Mouse (Mus musculus): ENCODE results near the gene Gramd2.
A peak's percentile ranks its signal among the peaks of the same experiment; 100 is the strongest.
"Not testable (repeated sequence)": the region's sequence is repeated elsewhere in the genome, so short reads cannot be mapped to it uniquely, and the experiment has no call there.

The Gramd2 gene

DNA sequence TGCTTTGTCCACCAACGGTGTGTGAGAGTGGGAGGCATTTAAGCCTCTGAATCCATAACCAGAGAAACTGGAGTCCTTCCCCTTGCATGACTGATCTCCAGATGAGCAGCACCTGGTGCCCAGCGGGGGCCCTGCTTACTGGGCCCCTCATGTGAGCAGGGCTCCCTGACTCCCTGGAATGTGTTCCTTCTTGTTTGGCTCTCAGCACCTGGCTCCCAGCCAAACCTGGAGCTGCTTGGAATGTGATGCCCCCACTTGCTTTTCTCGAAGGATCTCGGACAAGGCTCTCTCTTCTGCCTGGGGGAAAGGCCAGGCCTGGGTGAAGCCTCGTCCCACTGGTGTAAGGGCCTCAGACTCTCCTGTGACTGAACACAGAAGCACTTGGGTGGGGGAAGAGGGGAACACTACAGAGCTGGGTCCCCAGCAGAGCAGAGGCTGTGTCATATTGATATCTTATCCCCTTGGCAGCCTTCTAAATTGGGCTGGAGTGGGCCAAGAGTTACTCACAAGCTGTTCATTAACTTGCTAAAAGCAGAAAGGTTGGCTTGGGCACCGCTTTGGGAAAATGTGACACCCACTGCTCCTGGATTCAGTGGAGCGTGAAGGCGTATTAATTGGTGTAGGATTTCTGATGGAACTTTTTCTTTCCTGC is 44.0 kb downstream of the Gramd2 start:
- peak; percentile 17 to 48 for DNase-seq

DNA sequence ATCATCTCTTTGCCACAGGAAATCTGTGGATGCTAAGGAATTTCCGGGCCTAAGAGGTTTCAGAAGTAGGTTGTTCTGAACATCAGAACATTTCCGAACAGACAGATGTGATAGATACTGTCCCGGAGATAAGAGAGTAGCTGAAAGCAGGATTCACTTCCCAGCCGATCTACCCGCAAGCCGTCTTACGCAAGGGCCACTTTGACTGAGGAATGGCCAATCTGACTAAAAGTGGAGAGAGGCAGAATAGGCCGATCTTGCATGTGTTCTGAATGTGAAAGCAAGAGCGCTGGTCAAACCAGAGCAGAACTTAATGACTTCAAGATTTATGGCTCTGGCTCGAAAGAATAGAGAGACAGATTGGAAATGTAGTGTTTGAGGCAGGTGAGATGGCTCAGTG is 45.6 kb downstream of the Gramd2 start:
- DNase-seq: no peak

DNA sequence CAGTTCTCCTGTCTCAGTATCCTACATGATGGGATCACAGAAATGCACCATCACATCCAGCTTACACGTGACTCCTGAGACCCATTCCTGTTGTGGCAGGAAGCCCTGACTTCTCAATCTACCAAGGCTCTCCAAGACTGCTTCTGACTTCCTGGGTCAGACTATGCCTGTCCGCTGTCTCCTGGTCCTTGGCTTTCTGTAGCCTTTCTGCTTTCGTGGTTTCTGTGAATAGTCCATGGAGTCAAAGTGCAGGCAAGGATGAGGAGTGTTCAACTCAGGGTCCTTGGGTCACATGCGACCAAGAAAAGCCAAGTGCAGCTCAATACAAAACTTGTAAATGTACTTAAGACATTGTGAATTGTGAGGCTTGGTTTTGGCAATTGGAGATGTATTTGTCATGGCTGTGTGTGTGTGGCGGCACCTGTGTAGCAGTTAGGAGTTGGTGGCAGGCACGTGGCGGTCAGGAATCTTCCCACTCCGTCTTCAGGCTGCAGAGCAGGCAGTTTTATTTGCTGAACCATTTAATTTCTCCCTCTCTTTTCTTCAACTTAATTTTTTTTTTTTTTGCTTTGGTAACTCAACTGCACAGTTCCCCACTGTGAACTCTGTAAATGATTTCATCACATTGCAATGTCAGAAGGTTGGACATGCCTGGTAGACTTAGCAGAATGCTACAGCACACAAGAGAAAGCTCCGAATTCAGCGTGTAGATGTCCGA is 47.8 kb downstream of the Gramd2 start:
- no peak for DNase-seq

DNA sequence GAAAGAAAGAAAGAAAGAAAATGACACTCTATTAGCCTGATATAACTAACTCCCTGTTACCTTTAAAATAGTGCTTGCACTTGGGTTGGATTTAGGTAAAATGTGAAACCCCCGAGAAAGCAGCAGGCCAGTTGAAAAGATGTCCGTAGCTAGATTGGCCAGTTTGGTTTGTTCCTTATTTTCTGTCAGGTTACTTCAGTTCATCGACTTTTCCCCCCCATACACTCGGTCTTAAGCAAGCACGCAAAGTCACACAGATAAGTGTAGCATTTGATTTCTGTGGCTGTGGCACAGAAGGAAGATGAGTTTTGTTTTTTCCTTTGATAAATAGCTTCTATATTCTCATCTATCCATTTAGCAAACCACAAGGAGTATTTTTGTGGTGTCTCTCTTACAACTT is 51.2 kb downstream of the Gramd2 start:
- no peak for DNase-seq

DNA sequence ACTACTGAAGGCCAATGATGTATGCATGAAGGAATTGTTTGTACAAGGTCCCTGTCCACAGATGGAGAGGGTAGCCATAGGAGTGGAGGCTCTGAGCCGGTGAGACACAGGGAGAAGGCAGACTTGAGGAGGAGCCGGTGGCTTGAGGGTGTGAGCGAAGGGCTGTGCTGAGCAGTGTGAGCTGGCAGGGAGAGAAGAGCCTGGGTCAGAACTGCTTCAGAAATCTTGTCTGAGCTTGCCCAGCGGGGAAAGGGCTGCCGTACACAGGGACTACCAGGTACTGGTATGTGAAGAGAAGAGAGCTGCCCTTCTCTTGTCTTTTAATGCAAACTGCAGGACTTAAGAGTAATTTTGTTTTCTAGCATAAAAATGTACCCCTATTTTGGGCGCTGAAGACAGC is 53.1 kb downstream of the Gramd2 start:
- no peak for DNase-seq

DNA sequence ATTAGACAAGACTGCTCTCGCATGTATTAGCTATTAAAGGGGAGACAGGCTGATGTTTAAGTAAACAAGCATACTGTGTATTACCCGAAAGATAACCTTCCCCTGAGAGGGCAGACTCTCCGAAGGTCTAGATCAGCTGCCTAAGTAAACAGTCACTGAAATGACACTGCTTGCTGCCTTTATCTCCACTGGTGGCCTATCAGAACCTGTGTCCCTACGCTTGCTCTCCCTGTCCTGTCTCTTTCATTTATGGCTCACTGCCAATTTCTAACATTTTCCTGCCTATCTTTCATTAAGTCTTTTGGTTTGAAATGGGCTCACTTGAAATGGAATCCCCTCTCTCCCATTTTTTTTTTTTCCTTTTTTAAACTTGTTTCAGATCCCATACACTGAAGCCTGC is 55.5 kb downstream of the Gramd2 start:
- no peak for DNase-seq

DNA sequence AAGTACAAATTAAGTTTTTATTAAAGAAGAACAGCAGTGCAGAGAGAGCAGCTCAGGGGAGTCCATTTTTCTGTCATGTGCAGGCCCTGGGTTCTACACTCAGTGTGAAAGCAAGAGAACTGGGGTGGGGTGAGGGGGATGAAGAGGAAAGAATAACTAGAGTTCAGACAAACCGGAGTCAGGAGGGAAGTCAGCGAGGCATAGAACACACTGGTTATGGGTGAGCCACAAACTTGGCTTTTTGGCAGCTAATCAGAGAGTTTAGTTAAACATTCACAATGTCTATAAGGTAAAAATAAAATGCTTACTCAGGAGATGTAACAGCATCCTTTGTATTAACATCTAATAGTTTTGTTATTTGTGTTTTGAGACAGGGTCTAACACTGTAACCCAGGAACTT is 60.6 kb downstream of the Gramd2 start:
- DNase-seq: no peak

DNA sequence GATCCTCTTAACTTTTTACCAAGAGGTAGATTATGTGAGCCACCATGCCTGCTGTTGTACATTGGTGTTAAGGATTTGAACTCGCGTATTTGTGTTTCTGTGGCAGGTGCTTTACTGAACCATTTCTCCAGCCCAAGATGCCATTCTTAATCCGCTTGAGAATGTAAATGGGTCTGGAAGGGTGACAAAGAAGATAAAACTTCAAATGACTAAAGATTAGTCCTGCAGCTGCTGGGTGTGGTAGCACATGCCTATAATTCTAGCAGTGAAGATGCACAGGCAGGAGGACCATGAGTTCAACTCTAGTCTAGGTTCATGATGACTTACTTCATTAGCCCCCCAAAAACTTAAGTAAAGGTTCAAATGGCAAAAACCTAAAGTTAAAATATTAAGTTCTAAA is 64.0 kb downstream of the Gramd2 start:
- DNase-seq: no peak

DNA sequence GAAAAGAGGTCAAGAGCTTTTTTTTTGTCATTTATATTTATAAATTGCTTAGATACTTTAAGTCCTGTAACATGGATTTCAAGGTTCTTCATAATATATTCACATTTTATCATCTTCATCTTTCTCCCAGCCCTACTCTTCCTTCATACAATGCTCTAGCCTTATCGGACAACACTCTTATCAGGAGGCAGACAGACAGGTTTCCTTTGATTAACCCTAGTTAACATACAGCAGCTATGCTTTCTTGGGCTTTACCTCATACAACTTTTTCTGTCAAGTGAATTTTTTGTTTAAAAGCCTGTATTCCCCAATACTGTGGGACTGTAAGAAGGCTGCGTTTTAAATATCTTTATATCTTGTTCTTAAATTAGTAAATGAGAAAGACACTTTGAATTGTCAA is 68.4 kb downstream of the Gramd2 start:
- DNase-seq: no peak

DNA sequence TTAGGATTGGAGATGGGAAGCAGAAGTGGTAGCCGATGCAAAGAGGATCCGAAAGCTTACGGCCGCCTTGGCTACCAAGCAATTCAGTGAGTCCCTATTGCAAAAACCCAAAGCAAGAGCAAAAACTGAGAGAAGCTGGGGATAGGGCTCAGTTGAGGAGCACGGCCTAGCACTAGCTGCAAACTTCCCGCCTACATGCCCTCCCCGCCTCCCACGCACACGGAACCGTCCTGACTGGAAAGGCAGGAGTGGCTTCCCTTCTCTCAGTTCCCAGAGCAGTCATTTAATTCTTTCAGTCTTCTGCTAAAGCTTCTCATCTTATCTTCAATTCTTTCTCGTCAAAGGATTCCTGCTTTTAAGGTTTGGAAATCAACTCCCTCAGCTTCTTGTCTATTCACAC is 69.0 kb downstream of the Gramd2 start:
- DNase-seq: no peak

DNA sequence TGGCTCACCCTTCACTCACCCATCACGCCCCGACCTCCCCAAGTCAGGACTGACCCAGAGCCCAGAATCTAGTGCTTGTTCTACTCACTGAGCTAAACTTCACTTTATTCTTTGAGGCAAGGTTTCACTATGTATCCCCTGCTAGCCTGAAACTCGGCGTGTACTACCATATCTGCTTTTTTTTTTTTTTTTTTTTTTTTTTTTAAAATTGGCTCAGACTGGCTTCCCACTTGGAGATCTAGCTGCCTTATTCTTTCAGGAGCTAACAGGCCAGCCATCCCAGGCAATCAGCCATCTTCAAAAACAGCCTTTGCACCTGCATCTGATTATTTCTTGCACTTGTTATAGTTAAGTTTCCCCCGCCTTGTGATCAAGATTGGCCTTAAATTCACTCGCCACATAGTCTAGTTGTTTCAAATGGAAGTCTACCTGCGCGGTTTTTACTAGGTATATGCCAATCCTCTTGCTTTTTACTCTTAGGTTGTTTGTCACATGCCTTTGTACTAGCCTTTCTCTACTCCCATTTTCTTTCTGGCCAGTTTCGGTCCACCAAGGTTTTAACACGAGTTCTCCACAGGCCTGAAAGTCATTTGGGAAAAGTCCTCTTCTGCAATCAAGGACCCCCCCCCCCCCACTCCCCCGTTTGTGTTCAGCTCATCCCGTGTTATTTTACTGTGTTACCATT is 69.8 kb downstream of the Gramd2 start:
- DNase-seq: peak in 1 of 2 experiments; percentile 11

DNA sequence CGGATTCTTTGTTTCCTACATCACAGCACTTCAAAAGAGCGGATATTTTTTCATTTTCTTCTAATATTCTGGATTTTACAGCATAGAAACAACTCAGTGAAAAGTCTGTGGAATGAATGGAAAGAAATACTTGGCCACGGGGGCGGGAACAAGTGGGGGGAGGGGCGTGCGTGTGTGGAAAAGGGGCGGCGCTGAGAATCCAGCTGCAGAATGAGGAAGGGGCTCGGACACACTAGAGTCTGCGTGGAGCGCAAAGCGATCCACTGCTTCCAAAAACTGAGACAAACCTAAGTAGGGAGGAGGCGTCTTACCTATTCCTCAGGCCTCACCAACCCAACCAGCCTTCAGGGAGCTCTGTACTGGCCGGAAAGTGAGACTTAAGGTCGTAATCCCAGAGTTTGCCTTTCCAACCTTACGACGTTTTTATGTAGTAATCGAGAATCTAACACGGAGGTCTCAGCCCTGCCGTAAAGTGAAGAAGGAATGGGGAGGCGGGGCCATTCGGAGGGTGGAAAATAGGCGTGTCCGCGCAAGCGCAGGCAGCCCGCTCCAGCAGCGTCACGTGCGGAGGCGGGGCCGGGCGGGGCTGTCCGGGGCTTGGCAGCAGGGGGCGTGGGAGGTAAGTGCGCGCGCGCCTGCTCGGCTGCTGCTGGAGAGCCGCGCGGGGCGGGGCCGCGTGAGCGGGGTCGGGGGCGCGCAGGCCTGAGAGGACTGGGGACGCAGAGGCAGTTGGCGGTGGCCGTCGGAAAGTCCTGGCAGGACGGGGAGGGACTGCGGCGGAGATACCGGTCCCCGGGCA is 70.5 kb downstream of the Gramd2 start, which contains the start of the genes Senp8 and Myo9a:
Gene Senp8, minus strand, starts transcription at position 444 of the 799 bp plus-strand sequence.
Gene Myo9a, plus strand, starts transcription at position 630 of the 799 bp plus-strand sequence.
- DNase-seq: peak; percentile 99 to 100

DNA sequence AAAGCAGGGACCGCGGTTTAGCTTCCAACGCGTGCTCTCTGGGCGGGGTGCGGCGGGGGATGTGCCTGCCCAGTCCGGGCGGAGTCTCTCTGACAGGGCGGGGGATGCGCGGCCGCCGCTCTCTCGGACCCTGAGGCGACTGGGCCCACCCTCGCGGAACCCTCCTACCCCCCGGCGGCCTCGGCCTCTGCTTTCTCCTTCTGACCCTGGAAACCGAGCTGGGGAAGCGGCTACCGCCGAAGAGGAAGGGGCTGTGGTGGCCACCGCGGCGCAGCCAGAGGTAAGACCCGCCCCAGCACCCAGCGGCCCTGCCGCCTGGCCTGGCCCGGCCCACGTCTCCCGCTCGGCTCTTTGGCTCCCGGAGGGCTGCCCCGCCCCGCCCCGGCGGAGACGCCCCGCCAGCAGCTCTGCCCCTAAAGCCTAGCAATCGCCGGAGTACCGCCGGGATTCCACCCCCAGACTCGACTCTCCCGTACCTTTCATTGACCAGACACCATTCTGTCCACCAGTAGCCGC is 71.2 kb downstream of the Gramd2 start:
- DNase-seq: peak; percentile 77 to 83

DNA sequence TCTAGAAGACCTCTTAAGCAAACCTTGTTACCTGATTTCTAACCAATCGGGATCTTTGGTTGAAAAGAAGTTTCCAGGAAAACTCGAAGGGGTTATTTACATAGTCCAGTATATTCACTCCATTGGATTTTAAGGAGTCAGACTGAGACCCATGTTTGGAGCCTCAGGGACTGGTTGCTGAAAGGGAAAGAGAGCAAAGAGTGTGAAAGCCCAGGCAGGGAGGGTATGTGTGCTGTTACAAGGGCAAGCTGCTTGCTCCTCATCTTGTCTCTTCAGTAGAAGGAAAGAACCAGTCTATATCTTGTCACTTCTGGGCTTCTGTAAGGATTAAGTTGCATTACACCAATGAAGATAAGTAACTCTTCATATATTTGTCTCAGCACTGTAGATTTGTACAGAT is 72.0 kb downstream of the Gramd2 start:
- peak in 1 of 2 experiments; percentile 16 for DNase-seq

DNA sequence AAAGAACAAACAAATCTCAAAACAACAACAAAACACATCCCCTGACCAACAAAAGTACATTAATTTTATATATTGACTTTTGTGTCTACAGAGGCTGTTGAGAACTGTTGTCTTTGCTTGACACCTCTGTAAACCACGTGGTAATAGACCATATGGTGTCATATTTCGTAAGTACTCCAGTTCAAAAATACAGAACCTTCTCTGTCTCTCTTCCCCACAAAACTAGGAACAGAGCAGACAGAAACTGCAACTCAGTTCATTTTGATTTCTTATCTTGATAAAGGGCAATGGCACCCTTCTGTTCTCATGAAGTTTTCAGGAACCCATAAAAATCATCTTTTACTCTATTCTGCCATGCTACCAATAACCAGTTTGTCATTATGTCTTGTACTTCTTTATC is 75.3 kb downstream of the Gramd2 start:
- no peak for DNase-seq

DNA sequence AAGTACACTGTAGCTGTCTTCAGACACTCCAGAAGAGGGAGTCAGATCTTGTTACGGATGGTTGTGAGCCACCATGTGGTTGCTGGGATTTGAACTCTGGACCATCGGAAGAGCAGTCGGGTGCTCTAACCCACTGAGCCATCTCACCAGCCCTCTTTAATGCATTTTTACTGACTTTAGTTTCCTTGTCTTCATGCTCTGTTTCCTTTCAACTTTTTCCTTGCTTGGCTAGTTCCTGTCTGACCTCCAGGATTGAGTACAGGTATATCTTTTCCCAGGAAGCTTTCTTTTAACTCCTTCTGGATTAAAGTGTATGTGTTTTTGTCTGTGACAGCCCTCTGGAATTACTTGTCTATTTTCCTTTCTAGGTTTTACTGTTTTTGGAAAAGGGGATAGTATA is 77.1 kb downstream of the Gramd2 start:
- DNase-seq: not testable (repeated sequence)

DNA sequence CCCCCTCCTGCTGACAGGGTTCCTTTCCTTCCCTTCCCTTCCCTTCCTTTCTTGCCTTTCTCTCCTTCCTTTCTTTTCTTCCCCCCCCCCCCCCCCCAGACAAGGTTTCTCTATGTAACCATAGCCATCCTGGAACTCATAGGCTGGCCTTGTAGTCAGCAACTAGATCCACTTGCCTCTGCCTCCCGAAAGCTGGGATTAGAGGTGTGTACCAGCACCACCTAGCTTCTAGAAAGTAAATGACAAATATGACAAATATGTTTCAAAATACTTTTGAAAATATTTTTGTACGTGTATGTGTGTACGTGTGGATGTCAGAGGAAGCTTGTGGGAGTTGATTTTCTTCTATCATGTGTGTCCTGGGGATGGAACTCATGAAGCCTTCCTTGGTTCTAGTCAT is 80.6 kb downstream of the Gramd2 start:
- no peak for DNase-seq

DNA sequence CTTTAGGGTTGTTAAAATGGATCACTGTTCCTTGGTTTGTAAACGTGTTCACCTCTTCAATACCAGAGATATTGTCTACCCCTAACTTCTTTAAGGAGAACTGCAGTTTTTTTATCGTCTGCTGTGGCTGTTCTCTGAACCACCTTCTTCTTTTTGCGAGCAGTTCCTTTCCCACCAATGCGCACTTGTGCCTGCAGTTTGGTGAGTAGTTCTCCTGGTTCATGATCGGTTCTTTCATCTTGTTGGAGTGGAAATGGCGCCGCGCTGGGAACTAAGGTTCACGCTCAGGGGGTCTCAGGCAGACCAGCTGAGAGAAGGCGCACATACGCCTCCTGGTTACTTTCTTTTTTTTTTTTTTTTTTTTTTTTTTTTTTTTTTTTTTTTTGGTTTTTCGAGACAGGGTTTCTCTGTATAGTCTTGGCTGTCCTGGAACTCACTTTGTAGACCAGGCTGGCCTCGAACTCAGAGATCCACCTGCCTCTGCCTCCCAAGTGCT is 87.1 kb downstream of the Gramd2 start:
- DNase-seq: not testable (repeated sequence)
